Mouse (Mus musculus): ENCODE measurements around the gene Hsd17b14. TPM values are rescaled to one million over a fixed set of nuclear protein-coding genes. Genes with fewer than 3 reads are reported as not detected.

Hsd17b14 gene
- 4.5 and 7.4 TPM in 2 replicates for polyA plus RNA-seq (2012; rRNA removed)

GRCm38 (mm10) chr7:45554744-45555143, at the start of gene Hsd17b14:
Hsd17b14 (plus strand) TSS chr7:45554893.

GRCm38 (mm10) chr7:45509912-45510787, 44.5 kb upstream of the Hsd17b14 start, which contains the start of gene Nucb1:
Nucb1 (minus strand) TSS chr7:45510406.

GRCm38 (mm10) chr7:45525809-45526473, 28.8 kb upstream of the Hsd17b14 start, which contains the start of the genes Ppp1r15a and Plekha4:
Ppp1r15a (minus strand) TSS chr7:45526268.
Plekha4 (plus strand) TSS chr7:45526330.

GRCm38 (mm10) chr7:45570103-45570741, 15.5 kb downstream of the Hsd17b14 start, which contains the start of gene Bcat2:
Bcat2 (plus strand) TSS chr7:45570153.

DNA sequence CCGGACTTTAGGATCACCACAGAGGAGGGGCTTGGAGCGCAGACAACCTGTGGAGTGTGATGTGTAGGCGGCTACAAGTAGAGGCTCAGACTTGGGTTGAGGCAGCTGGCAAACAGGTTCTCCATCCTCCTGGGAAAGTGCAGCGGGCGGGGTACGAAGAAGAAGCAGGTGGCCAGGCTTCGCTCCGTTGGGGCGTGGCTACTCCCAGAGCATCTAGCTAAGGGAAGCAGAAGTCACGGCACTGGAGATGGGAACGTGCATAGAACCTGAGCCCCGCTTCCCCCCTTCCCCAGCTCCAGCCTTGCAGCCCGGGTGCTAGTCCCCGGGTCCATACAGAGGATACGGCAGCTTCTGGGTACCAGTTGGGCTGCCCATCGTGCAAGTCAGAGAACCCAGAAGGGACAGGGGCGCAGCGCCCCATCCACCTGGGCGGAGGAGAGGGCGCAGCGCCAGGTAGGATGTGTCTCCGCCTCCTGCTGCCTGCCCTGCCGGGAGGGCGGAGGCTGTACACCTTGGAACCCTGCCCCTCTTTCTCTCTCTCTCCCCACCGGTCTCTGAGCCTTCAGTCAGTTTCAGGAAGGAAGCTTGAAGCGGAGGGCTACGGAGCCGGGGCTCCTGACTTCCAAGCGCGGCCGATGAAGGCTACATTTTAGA, 62.5 kb downstream of the Hsd17b14 start, which contains the start of gene Fut1:
Fut1 (plus strand) TSS at position 248 of the 654 bp plus-strand sequence.

Other genes starting within 250 kb of the Hsd17b14 start
- 204 and 260 TPM in 2 replicates for gene Trpm4, start 221.1 kb upstream of the Hsd17b14 start, polyA plus RNA-seq (2012; rRNA removed)
- gene Hrc, start 219.6 kb upstream of the Hsd17b14 start, polyA plus RNA-seq (2012; rRNA removed): 0.21 and 0.75 TPM in 2 replicates
- gene Ppfia3, start 187.9 kb upstream of the Hsd17b14 start, polyA plus RNA-seq (2012; rRNA removed): 103 and 110 TPM in 2 replicates
- gene Lin7b, start 184.3 kb upstream of the Hsd17b14 start, polyA plus RNA-seq (2012; rRNA removed): 4.7 and 8.2 TPM in 2 replicates
- gene Snrnp70, start 159.2 kb upstream of the Hsd17b14 start, polyA plus RNA-seq (2012; rRNA removed): 207 and 209 TPM in 2 replicates
- 0.08 and 0.09 TPM in 2 replicates for gene Kcna7, start 149.2 kb upstream of the Hsd17b14 start, polyA plus RNA-seq (2012; rRNA removed)
- 0.21 and 0.22 TPM in 2 replicates for gene Ntf5, start 141.2 kb upstream of the Hsd17b14 start, polyA plus RNA-seq (2012; rRNA removed)
- gene Lhb, start 134.1 kb upstream of the Hsd17b14 start, polyA plus RNA-seq (2012; rRNA removed): not detected in 2 replicates
- gene Gys1, start 120.0 kb upstream of the Hsd17b14 start, polyA plus RNA-seq (2012; rRNA removed): 33.2 and 35.8 TPM in 2 replicates
- 65.6 and 70.4 TPM in 2 replicates for gene Ruvbl2, start 116.8 kb upstream of the Hsd17b14 start, polyA plus RNA-seq (2012; rRNA removed)
- gene Ftl1, start 95.0 kb upstream of the Hsd17b14 start, polyA plus RNA-seq (2012; rRNA removed): 2,990 and 3,309 TPM in 2 replicates
- gene Bax, start 88.0 kb upstream of the Hsd17b14 start, polyA plus RNA-seq (2012; rRNA removed): 109 and 142 TPM in 2 replicates
- 0.12 and 0.19 TPM in 2 replicates for gene Tulp2, start 73.0 kb upstream of the Hsd17b14 start, polyA plus RNA-seq (2012; rRNA removed)
- gene Gm45808, start 68.1 kb upstream of the Hsd17b14 start, polyA plus RNA-seq (2012; rRNA removed): 0.57 TPM in 1 of 2 replicates, not detected in the other
- gene Dhdh, start 66.1 kb upstream of the Hsd17b14 start, polyA plus RNA-seq (2012; rRNA removed): 0.93 and 0.98 TPM in 2 replicates
- gene Nucb1, start 44.5 kb upstream of the Hsd17b14 start, polyA plus RNA-seq (2012; rRNA removed): 833 and 896 TPM in 2 replicates
- 27.9 and 31.0 TPM in 2 replicates for gene Ppp1r15a, start 28.6 kb upstream of the Hsd17b14 start, polyA plus RNA-seq (2012; rRNA removed)
- gene Plekha4, start 28.6 kb upstream of the Hsd17b14 start, polyA plus RNA-seq (2012; rRNA removed): 9.0 and 9.3 TPM in 2 replicates
- 55.8 and 58.0 TPM in 2 replicates for gene Bcat2, start 15.3 kb downstream of the Hsd17b14 start, polyA plus RNA-seq (2012; rRNA removed)
- gene Fgf21, start 60.6 kb downstream of the Hsd17b14 start, polyA plus RNA-seq (2012; rRNA removed): 0.16 and 0.57 TPM in 2 replicates
- gene Fut1, start 62.4 kb downstream of the Hsd17b14 start, polyA plus RNA-seq (2012; rRNA removed): 1.8 and 2.4 TPM in 2 replicates
- 0.23 and 0.32 TPM in 2 replicates for gene Izumo1, start 66.9 kb downstream of the Hsd17b14 start, polyA plus RNA-seq (2012; rRNA removed)
- gene Rasip1, start 72.6 kb downstream of the Hsd17b14 start, polyA plus RNA-seq (2012; rRNA removed): 8.1 and 12.7 TPM in 2 replicates
- 1.3 and 2.5 TPM in 2 replicates for gene Mamstr, start 85.1 kb downstream of the Hsd17b14 start, polyA plus RNA-seq (2012; rRNA removed)
- 145 and 187 TPM in 2 replicates for gene Fut2, start 111.5 kb downstream of the Hsd17b14 start, polyA plus RNA-seq (2012; rRNA removed)
- gene Ntn5, start 129.1 kb downstream of the Hsd17b14 start, polyA plus RNA-seq (2012; rRNA removed): 5.1 and 17.7 TPM in 2 replicates
- 0.63 and 0.67 TPM in 2 replicates for gene Sec1, start 139.5 kb downstream of the Hsd17b14 start, polyA plus RNA-seq (2012; rRNA removed)
- gene Car11, start 144.9 kb downstream of the Hsd17b14 start, polyA plus RNA-seq (2012; rRNA removed): 9.5 and 19.2 TPM in 2 replicates
- gene Dbp, start 150.2 kb downstream of the Hsd17b14 start, polyA plus RNA-seq (2012; rRNA removed): 29.4 and 35.9 TPM in 2 replicates
- 2,262 and 2,660 TPM in 2 replicates for gene Rpl18, start 160.6 kb downstream of the Hsd17b14 start, polyA plus RNA-seq (2012; rRNA removed)
- 113 and 134 TPM in 2 replicates for gene Sphk2, start 163.1 kb downstream of the Hsd17b14 start, polyA plus RNA-seq (2012; rRNA removed)
- gene Fam83e, start 166.3 kb downstream of the Hsd17b14 start, polyA plus RNA-seq (2012; rRNA removed): 572 and 657 TPM in 2 replicates
- 0.24 and 0.36 TPM in 2 replicates for gene Spaca4, start 170.9 kb downstream of the Hsd17b14 start, polyA plus RNA-seq (2012; rRNA removed)
- gene Lmtk3, start 228.8 kb downstream of the Hsd17b14 start, polyA plus RNA-seq (2012; rRNA removed): 5.0 and 6.1 TPM in 2 replicates
- 36.4 and 39.2 TPM in 2 replicates for gene Sult2b1, start 229.8 kb downstream of the Hsd17b14 start, polyA plus RNA-seq (2012; rRNA removed)